Mouse (Mus musculus): ENCODE data around the gene Faf1.

The Faf1 gene

DNA sequence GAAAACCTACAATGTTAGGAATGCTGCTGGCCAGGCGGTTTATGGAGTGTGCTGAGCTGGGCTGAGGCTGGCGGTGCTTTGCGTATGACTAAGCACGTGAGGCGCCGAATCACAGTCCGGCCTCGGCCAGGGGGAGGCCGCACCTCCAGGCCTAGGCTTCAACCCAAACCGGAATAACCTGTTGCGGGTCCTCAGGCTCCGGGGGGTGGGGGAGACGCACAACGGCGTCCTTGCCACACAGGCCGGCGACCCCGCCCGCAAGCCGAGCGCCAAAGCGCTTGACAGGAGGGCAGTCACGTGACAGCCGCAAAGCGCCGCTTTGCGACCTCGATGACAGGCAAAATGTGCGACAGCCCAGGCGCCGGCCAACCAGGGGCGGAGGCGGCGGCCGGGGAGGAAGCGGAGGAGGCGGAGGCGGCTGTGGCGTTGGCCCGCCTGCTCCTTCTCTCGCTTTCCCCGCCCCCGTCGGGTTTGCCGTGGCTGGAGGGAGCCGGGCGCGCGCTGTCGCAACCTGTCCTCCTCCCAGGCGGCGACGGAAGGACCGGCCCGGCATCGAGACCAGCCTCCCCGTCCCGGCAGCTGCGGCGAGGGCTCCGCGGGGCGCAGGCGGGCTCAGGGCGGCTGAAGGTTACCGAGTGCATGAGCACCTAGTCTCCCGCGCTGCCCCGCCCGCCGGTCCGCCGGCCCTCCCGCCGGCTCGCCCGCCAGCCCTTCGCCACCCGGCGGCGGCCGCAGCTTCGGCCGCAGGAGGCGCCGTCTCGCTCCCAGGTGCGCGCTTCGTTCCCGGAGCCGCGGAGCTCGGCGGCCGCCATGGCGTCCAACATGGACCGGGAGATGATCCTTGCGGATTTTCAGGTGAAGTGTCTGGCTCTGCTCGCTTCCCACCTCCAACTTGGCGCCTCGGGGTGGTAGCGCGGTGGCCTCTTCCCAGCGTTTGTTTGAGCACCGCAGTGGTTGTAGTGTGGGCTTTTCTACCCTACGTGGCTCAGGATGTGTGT is at the start of gene Faf1:
Gene Faf1 (plus strand): TSS at position 371 of the 998 bp plus-strand sequence.
- peak; percentile 99 to 100 for DNase-seq (ENCODE audit: inconsistent age in 2 of 2, low spot score in 1 of 2)

DNA sequence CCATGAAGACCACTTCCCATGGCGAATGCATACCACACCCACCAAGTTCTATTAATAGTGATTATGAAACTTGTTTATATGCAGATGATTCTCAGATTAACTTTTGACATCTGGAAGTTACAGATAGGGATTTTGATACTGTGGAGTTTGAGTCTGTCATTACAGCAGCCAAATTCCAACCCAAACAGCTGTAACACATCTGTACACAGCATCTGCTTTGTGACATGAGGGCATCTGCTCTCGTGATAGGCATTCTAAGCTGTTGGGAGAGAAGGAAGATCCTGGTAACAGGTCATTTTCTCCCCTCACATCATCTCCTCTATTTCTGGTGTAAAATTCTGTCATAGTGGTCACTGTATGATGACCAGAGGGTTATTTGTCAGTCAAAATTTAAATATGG is 46.2 kb upstream of the Faf1 start:
- DNase-seq (ENCODE audit: inconsistent age in 2 of 2, low spot score in 1 of 2) = no peak

DNA sequence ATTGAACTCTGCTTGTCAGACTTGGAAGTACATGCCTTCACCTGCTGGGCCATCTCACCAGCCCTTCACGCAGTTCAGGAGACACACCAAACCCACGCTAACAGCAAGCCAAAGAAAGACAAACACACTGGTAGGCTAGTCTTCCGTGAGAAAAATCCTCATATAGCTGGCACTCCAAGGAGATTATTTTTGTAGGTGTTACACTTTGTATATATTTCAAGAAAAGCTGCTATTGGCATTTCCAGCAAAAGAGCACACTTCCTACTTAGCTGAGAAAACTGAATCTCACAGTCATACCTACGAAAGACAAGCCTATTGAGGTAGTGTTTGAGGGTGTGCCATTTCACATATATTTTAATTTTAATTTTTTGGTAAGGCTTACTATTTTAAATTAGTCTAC is 45.4 kb upstream of the Faf1 start:
- no peak for DNase-seq (ENCODE audit: inconsistent age in 2 of 2, low spot score in 1 of 2)

DNA sequence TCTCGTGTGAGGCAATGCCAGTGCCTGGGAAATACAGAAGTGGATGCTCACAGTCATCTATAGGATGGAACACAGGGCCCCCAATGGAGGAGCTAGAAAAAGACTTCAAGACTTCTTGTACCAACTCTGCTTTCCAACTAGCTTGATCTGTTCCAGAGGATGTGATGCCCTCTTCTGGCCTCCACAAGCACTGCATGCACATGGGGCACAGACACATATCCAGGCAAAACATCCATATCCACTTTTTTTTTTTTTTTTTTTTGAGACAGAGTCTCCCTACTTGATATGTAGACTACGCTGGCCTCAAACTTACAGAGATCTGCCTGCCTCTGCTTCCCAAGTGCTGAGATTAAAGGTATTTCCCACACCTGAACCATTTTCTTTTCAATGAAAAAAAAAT is 41.4 kb upstream of the Faf1 start:
- no peak for DNase-seq (ENCODE audit: inconsistent age in 2 of 2, low spot score in 1 of 2)

DNA sequence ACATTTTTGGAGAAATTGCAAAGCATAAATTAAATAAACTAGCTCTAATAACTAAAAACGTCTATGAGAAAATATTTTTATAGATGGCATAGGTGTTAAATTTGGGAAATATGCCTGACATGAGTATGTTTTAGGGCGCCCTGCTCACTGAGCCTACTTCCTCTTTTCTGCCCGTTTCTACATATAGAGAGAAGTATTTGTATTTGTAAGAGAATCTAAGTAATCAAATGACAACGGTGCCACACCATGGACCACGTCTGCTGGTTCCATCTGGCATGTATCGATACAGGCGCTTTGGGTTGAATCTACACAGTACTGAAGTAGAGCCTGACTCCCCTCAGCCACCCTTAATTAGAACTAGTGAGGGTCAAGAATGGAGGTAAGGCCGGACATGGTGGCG is 37.0 kb upstream of the Faf1 start:
- DNase-seq (ENCODE audit: inconsistent age in 2 of 2, low spot score in 1 of 2) = no peak

DNA sequence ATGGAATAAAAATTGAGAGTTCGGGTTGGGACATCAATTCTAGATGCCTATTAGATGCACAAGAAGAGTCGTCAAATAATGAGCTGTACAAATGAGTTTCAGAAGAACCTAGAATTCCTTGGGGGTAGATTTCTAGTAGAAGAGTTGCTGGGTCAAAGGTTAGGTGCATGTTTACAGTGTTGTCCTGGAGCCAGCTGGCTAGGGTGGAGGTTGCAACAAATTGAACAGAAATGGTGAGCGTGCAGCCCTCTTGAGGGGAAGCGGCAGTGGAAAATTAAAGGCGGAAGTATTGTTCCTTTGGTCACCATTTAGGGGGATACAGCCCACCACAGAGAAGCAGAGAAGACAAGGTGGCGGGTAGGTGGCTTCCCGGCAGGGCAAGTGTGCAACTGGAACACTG is 36.2 kb upstream of the Faf1 start:
- peak in 1 of 2 experiments; percentile 58 for DNase-seq (ENCODE audit: inconsistent age in 2 of 2, low spot score in 1 of 2)

DNA sequence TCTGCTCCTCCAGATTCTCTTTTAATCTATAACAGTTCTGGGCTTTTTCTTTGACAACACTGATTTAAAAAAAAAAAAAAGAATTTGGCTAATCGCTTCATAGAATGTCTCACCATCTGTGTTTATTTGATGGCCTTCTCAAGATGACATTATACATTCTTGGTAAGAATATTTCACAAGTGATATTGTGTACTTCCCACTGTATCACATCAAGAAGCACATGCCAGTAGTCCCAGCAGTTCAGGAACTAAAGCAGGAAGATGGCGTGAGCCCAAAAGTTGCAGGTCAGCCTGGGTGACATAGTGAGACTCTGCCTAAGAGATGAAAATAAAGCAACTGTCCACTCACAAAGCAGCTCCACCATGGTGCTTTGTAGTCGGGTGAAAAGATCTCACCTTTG is 34.9 kb upstream of the Faf1 start:
- no peak for DNase-seq (ENCODE audit: inconsistent age in 2 of 2, low spot score in 1 of 2)

DNA sequence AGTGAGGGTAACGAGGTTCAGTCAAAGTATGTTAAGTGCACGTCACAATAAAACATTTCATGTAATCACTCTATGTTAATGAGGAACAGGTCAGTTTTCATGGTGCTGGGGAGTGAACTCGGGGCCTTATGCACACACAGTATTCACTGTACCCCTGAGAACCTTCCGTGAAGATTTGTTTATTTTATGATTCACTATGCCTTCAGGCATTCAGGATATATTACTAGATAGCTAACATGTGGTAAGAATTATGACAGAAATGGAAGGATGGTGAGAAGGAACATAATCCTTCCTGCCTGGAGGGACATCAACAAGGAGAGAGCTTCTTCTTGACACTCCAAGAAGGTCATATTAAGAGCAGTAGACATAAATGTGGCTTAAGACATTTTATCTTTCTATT is 29.1 kb upstream of the Faf1 start:
- DNase-seq (ENCODE audit: inconsistent age in 2 of 2, low spot score in 1 of 2) = no peak

DNA sequence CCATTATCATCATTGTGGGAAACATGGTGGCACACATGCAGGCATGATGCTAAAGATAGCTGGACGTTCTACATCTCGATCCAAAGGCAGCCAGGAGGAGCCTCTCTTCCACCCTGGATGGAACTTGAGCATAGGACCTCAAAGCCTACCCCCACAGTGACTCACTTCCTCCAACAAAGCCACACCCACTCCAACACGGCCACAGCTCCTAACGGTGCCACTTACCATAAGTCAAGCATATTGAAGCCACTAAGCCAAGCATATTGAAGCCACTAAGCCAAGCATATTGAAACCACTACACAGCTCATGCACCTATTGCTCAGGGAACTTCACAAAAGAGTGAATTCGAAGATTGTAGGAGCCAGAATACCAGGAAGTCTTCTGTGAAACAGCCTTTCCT is 27.1 kb upstream of the Faf1 start:
- DNase-seq (ENCODE audit: inconsistent age in 2 of 2, low spot score in 1 of 2) = no peak

DNA sequence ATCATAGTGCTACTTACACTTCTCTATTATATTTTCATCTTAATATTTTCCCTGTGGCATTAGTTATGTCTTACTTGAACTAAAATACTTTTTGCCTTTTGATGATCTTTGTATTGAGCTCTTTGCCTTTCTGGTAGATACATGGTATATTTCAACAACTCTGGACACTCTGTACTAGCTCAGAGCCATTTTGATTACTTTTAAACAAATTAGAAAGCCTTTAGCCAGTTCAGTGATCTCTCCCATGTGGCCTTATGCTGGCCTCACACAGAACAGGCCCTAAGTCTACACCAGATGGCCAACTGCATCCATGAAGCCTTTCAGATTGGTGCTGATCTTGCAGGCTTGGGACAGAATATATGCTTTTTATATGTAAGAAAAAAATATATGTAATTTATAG is 23.1 kb upstream of the Faf1 start:
- DNase-seq (ENCODE audit: inconsistent age in 2 of 2, low spot score in 1 of 2) = peak; percentile 14 to 68

DNA sequence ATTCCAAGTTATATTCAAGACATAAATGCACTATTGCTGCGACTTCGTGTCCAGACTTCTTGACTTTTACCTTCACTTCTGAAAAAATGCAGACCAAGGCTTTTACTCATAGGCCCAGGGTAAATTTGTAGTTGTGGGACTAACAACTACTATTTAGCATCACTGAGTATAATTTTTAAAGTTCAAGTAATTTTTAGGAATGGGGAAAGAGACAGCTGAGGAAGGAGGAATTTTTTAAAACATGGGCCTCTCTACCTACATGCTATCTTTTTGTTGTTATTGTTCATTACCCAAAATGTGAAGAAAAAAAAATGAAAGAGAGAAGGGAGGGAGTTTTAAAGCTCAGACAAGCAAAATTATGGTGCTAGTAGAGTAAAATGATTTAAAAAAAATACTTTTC is 21.7 kb upstream of the Faf1 start:
- DNase-seq (ENCODE audit: inconsistent age in 2 of 2, low spot score in 1 of 2) = peak in 1 of 2 experiments; percentile 62

DNA sequence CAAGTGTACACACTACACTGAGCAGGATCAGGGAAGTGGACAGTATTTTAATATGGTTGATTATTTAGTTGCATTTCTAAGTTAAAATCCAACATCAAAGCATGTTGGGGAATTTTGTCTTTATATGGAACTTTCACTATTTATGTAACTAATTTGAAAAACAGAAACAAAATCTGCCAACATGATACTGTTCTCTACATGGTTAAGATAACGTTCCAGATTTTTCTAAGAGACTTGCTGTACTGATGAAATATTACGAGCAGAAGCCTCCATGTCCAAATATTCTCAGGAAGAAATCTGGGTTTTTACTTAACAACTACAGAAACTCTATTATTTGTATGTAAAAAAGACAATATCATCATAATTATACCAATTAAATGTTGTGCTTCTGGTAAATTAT is 20.6 kb upstream of the Faf1 start:
- DNase-seq (ENCODE audit: inconsistent age in 2 of 2, low spot score in 1 of 2) = no peak

DNA sequence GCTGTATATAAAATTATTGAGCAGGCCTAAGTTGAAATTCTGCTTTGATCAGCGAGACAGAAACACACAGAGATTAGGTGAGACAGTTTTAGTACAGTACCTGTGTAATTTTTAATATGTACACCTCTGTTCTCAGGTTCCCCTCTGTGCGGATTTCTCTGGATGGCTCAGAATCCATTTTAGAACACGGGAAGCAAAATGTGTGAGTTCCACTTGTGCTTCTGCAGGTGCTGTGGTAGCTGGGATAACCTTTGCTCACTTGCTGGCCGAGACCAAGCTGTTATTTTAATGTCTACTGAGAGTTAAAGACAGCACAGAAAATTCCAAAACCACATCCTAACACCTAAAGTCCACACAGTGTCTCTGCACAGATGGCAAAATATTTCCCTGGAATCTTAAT is 20.1 kb upstream of the Faf1 start:
- peak; percentile 18 to 82 for DNase-seq (ENCODE audit: inconsistent age in 2 of 2, low spot score in 1 of 2)

DNA sequence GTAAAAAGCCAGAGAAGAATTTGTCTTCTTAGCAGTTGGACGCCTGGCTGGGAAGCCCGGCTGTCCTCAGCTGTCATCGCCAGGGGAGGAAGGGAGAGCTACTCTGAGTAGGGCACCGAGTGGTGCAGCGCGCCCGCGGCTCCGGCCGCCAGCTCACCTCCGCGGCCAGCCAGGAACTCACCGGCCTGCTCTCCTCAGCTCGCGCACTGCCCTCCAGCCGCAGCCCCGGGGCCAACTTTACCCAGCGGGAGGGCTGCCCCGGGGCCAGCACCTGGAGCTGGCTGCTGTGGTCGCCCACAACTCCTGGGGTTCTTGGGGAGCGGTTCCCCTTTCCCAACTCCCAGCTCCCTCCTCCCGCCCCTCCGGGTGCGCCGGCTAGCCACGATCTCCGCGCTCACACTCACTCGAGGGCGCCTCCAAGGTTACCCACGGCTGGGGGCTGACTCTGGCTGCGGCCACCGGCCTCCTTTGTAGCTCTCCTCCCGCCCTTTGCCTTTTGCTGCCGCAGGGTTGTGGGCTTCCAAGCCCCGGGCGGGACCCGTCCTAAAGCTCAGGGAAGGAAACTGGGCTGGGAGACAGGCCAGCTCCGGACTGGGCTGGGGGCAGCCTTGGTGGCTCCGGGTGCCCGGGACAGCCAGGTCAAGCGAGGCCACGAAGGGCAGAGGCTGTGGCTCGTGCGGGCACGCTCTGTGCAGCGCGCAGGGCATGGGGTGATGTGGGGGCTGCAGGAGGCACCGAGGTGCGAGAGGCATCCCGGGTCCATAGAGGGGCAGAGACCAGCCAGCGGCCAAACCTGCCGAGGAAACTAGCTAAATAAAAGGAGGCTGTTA is 19.2 kb upstream of the Faf1 start:
- DNase-seq (ENCODE audit: inconsistent age in 2 of 2, low spot score in 1 of 2) = peak; percentile 76 to 95

DNA sequence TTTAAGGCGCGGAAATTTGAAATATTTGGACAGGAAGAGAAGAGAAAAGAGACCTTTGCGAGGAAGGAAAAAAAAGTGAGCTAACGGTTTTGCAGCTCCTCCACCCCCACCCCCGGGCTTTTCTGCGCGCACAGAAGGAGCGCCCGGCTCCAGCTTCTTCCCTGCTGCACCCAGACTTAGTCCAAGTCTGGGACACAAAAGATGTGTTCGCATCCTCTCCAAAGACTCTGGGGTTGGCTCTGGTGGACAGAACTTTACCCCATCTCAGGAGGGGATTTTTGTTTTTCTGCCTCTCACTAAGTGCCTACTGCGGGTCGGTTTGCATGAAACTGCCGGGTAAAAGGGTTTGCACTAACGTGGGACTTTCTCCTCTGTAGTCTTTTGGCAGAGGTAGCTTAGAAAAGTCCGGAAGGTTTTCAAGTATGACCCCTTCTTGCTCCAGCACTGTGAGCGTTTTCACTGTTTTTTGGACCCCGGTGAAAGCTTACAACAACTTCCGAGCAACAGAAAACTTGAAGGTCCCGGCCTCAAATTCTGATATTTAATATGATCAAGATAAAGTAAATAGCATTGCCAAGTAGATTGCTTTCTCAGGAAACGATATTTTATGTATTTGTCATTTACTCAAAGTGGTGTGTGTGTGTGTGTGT is 18.4 kb upstream of the Faf1 start:
- peak in 1 of 2 experiments; percentile 88 for DNase-seq (ENCODE audit: inconsistent age in 2 of 2, low spot score in 1 of 2)

DNA sequence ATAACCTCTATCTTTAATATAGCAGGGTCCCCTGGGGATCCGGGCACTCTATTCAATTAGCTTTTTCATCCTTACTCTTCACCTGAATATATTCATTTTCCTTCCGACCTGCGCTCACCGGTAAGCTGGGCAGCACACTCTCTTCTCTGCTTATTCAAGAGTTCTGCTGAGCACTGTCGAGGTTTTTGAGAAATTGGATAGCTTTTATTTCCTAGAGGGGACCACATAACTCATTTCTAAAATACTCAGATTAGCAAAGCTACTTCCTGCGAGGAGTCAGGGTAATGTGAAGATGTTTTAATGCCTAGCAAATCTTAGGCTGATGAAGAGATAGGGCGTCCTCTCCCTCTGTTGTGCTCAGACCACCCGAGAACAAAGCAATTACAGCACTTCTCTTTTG is 17.6 kb upstream of the Faf1 start:
- peak; percentile 19 to 83 for DNase-seq (ENCODE audit: inconsistent age in 2 of 2, low spot score in 1 of 2)

DNA sequence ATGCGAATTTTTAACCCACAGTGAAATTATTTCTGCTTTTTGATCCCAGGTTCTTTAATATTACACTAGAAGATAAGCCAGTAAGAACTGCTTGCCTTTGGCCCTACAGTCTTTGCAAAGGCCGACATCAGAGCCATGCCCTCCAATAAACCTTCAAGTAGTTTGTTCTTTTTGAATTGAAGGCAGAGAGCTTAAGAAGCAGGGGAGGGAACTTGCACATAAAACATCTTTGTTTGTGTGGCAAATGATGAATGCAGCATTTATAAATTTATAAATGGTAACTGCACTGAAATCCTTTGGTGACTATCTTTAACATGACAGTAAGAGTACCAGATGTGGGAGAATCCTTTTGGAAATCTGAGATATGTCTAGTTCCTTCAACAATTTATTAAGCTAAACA is 16.8 kb upstream of the Faf1 start:
- DNase-seq (ENCODE audit: inconsistent age in 2 of 2, low spot score in 1 of 2) = peak in 1 of 2 experiments; percentile 66

DNA sequence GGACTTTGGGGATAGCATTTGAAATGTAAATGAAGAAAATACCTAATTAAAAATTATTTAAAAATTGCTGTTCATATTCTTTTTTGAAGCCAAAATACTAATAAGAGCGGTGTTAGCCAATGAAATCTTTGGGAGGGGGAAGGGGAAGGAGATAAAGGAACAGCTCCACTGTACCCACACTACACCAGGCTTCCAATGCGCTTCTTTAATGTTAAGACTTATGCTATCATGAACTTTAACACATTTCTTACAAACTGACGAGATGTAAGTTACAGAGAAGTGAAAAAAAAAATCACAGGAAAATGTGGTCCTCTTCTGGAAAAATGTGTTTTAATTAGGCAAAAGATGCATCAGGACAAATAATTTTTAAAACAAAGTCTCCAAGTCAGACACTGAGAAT is 15.8 kb upstream of the Faf1 start:
- DNase-seq (ENCODE audit: inconsistent age in 2 of 2, low spot score in 1 of 2) = peak in 1 of 2 experiments; percentile 57

DNA sequence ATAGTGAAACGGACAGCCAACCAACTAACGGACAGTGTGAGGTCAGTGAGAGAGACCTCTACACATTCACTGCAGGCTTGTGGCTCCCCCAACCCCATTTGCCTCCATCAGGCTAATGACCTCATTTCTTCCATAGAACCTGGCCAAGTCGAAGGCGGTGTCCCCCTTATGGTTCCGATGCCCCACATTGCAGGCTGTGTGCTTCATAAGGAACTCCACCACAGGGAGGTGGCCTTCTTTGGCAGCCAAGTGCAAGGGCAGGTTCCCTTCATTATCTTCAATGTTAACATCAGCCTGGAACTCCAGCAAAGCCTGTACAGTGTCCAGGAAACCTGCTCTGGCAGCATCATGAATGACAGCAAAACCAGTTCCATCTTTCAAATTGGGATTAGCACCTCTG is 15.2 kb upstream of the Faf1 start:
- DNase-seq (ENCODE audit: inconsistent age in 2 of 2, low spot score in 1 of 2) = peak; percentile 50 to 90

DNA sequence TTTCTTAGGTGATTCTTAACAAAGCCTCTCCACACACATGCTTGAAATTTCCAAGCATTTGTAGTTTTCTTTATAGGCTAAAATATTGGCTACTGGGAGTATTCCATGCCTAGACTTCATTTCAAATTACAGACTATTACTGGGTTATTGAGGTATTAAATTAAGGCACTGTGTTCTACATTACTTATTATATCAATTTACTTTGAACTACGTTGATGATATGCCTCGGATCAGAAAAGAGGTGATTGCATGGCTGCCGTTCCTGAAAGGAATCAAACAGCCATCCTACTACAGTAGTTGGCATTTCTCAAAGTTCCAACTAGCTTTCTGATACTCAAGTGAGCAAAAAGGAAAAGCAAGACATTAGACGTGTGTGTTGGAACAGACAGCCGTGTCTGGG is 14.1 kb upstream of the Faf1 start:
- peak; percentile 22 to 84 for DNase-seq (ENCODE audit: inconsistent age in 2 of 2, low spot score in 1 of 2)

DNA sequence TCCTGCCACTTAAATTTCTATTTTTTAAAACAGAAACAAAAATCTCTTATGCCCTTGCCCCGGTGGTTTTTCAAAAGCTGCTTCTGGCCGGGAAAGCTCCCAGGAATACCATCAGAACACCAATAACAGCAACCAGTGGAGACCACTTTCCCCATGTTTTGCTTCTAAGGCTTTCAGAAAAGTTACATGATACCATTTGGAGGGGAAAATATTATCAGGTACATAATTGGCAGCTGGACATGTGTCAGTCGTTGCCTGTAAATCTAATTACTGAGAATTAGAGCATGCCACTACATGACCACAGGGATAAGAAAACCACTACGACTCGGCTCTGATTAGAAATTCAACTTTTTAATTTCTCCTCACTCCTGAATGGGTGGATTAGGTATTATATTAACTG is 12.3 kb upstream of the Faf1 start:
- DNase-seq (ENCODE audit: inconsistent age in 2 of 2, low spot score in 1 of 2) = peak; percentile 14 to 80

All from adrenal gland, adult (tissue).